Comparison of ENCODE assay signal across 8 mouse cellular contexts in genomic region chr5:100159638-100159973, GRCm38 (mm10). TPM values are rescaled to one million over a fixed set of nuclear protein-coding genes. Genes with fewer than 3 reads are reported as not detected.
DNase-seq lines count a peak whose midpoint lies in the region; ATAC-seq lines count a peak whose summit lies in the region.

Tmem150c (minus strand) TSS chr5:100159808.

- no peaks in the 10 kb centered on the region for H3K9me3 ChIP-seq in kidney, embryonic 16.5 days (ENCODE audit: low read length)
- H3K9me3 ChIP-seq in hindbrain, embryonic 11.5 days (ENCODE audit: control insufficient read depth, low read length): no peaks in the 10 kb centered on the region
- no peaks in the 10 kb centered on the region for H3K9me3 ChIP-seq in liver, embryonic 13.5 days (replicated peaks)

- no peak for DNase-seq in kidney, adult 11 months
- DNase-seq in hindbrain, embryonic 11.5 days (ENCODE audit: low spot score): no peak
- no peak for DNase-seq in liver, embryonic 13.5 days
- DNase-seq in ovary, postnatal 14 days (ENCODE audit: low spot score): no peak
- no peak for DNase-seq in thymus, postnatal 25 days
- no peak for DNase-seq in cerebellum, postnatal 10 days

- peak within 1 kb of the TSS; percentile 71 for H3K27ac ChIP-seq in kidney, embryonic 16.5 days (ENCODE audit: low read length)
- no peak within 1 kb of the TSS for H3K27ac ChIP-seq in hindbrain, embryonic 11.5 days (ENCODE audit: low read depth, low read length)
- no peak within 1 kb of the TSS for H3K27ac ChIP-seq in liver, embryonic 13.5 days

- peaks cover 11% of the 10 kb centered on the region; the same call in 1 of the 2 replicates for H3K27me3 ChIP-seq in kidney, embryonic 16.5 days (ENCODE audit: insufficient read depth, low read length)
- peaks cover 7% of the 10 kb centered on the region; the same call in 1 of the 2 replicates for H3K27me3 ChIP-seq in hindbrain, embryonic 11.5 days (ENCODE audit: control insufficient read depth, insufficient read depth, low read length)
- H3K27me3 ChIP-seq in liver, embryonic 13.5 days: peaks cover 52% of the 10 kb centered on the region

- H3K4me2 ChIP-seq in kidney, embryonic 16.5 days (replicated peaks; ENCODE audit: low read depth, low read length): peak within 1 kb of the TSS; percentile 94
- peak within 1 kb of the TSS; percentile 99 for H3K4me2 ChIP-seq in hindbrain, embryonic 11.5 days (replicated peaks; ENCODE audit: low read depth, low read length)
- H3K4me2 ChIP-seq in liver, embryonic 13.5 days: peak within 1 kb of the TSS; percentile 70

- ATAC-seq in kidney, embryonic 16.5 days (ENCODE audit: low FRiP score, low TSS enrichment): 0 out of 2 replicates have a peak, but pooled peaks have one; percentile 16
- peak; percentile 12; the same call in 1 of the 2 replicates for ATAC-seq in common myeloid progenitor, adult 5-6 weeks (replicated peaks; ENCODE audit: low read depth, poor library complexity, severe bottlenecking)
- no peak; the same call in 1 of the 2 replicates for ATAC-seq in hindbrain, embryonic 11.5 days (ENCODE audit: low FRiP score)
- no peak for ATAC-seq in liver, embryonic 13.5 days (ENCODE audit: low read depth)

- peak within 1 kb of the TSS; percentile 65 for H3K4me3 ChIP-seq in kidney, embryonic 16.5 days (ENCODE audit: low read length)
- H3K4me3 ChIP-seq in hindbrain, embryonic 11.5 days (ENCODE audit: low read depth, low read length): peak within 1 kb of the TSS; percentile 83
- peak within 1 kb of the TSS; percentile 60 for H3K4me3 ChIP-seq in liver, embryonic 13.5 days (replicated peaks)

- 10% methylated on average over 6 of the region's 6 CpGs for WGBS in kidney, embryonic 16.5 days
- WGBS in hindbrain, embryonic 11.5 days: 6% methylated on average over 6 of the region's 6 CpGs
- WGBS in liver, embryonic 13.5 days (ENCODE audit: insufficient replicate concordance): 10% methylated on average over 6 of the region's 6 CpGs

- peaks cover 21% of the 10 kb centered on the region; the same call in 1 of the 2 replicates for H3K4me1 ChIP-seq in kidney, embryonic 16.5 days (ENCODE audit: insufficient read depth, low read length)
- no peaks in the 10 kb centered on the region for H3K4me1 ChIP-seq in hindbrain, embryonic 11.5 days (replicated peaks; ENCODE audit: control insufficient read depth, insufficient read depth, low read length)
- H3K4me1 ChIP-seq in liver, embryonic 13.5 days (replicated peaks): no peaks in the 10 kb centered on the region

- H3K9ac ChIP-seq in kidney, embryonic 16.5 days (replicated peaks; ENCODE audit: low read length): peak within 1 kb of the TSS; percentile 77
- H3K9ac ChIP-seq in hindbrain, embryonic 11.5 days (ENCODE audit: low read depth, low read length): peak within 1 kb of the TSS; percentile 81
- peak within 1 kb of the TSS; percentile 52 for H3K9ac ChIP-seq in liver, embryonic 13.5 days

- H3K36me3 ChIP-seq in kidney, embryonic 16.5 days (ENCODE audit: insufficient read depth, low read length): no peaks in the 10 kb centered on the region
- no peaks in the 10 kb centered on the region for H3K36me3 ChIP-seq in hindbrain, embryonic 11.5 days (ENCODE audit: control insufficient read depth, insufficient read depth, low read length)
- H3K36me3 ChIP-seq in liver, embryonic 13.5 days: no peaks in the 10 kb centered on the region

RNA-seq across cellular contexts. Expression of gene Tmem150c, which starts in this region (rescaled TPM):
- polyA plus RNA-seq in kidney, embryonic 16.5 days (2015; fragmentation: Nextera tagmentation; extraction: Ambion mirVana): 18.0 and 20.6 TPM in 2 replicates
- total RNA-seq in common myeloid progenitor, adult 5-6 weeks (2017): not detected in 2 replicates
- 3.1 and 3.6 TPM in 2 replicates for polyA plus RNA-seq in hindbrain, embryonic 11.5 days (2014; fragmentation: Nextera tagmentation; extraction: Ambion mirVana)
- 0.83 and 1.7 TPM in 2 replicates for polyA plus RNA-seq in liver, embryonic 13.5 days (2015; fragmentation: Nextera tagmentation; extraction: Ambion mirVana)

Comparison
In these comparisons a context has a peak if more than half of its experiments do, and no peak if none do; other contexts are left out.
1. Peak in ATAC-seq in common myeloid progenitor, adult 5-6 weeks; RNA of the gene not detected or under 1 TPM.